Mouse (Mus musculus) thymus, adult 2 months (tissue): ENCODE results near the gene Rnf123. TPM values are rescaled to one million over a fixed set of nuclear protein-coding genes. Genes with fewer than 3 reads are reported as not detected.

Experiments
- DNase-seq: peaks from one replicate; pipeline ENCODE4 v3.0.0; 2021
- H3K27ac ChIP-seq: fragments of 200-500 bp; 2 replicates; pipeline ENCODE4 v1.5.1; 2012; ENCODE audit warnings: low read length, control low read depth; ENCODE audit not compliant: control insufficient read depth, insufficient read depth
- H3K27me3 ChIP-seq: fragments of 200-500 bp; 2 replicates; pipeline ENCODE4 v1.6.1; 2012; ENCODE audit warnings: mild to moderate bottlenecking, low read length, moderate library complexity, mixed read lengths; ENCODE audit not compliant: control insufficient read depth, insufficient read depth
- H3K36me3 ChIP-seq: fragments of 200-500 bp; 2 replicates; pipeline ENCODE4 v1.6.1; 2012; ENCODE audit warnings: mild to moderate bottlenecking, low read length, moderate library complexity; ENCODE audit not compliant: control insufficient read depth, insufficient read depth
- H3K4me1 ChIP-seq: fragments of 200-500 bp; replicated peaks from 2 replicates; pipeline ENCODE4 v1.6.1; 2012; ENCODE audit warnings: low read length; ENCODE audit not compliant: control insufficient read depth, insufficient read depth
- H3K4me3 ChIP-seq: fragments of 200-500 bp; 2 replicates; pipeline ENCODE4 v1.5.1; 2012; ENCODE audit warnings: mild to moderate bottlenecking, low read length, control low read depth, moderate library complexity; ENCODE audit not compliant: control insufficient read depth, insufficient read depth
- CTCF ChIP-seq: fragments of 200-500 bp; IDR thresholded peaks from 2 replicates; pipeline ENCODE4 v1.5.1; 2012; ENCODE audit warnings: mild to moderate bottlenecking, control low read depth, low read length, moderate library complexity, borderline replicate concordance; ENCODE audit not compliant: control insufficient read depth, poor library complexity, insufficient read depth; ENCODE audit errors: extremely low read depth
- POLR2A ChIP-seq: fragments of 200-500 bp; IDR thresholded peaks from 2 replicates; pipeline ENCODE4 v1.6.1; 2012; ENCODE audit warnings: mild to moderate bottlenecking, low read length, control low read depth, moderate library complexity; ENCODE audit not compliant: control insufficient read depth, poor library complexity, insufficient read depth; ENCODE audit errors: extremely low read depth
- WGBS: fragments of 180-500 bp; shearing (Covaris S2); methylation state at CpG from one replicate; pipeline ENCODE4 v1.1.7; 2018; 5-methylcytosine and 5-hydroxymethylcytosine counted together
- polyA plus RNA-seq: library from polyadenylated mRNA; depleted of rRNA; stranded (reverse); fragments of >200 nt; gene quantifications from 2 replicates; pipeline ENCODE4 v1.2.3, GENCODE M21; 2012

Gene Rnf123
- polyA plus RNA-seq, 1 experiment, result 246 TPM

DNA sequence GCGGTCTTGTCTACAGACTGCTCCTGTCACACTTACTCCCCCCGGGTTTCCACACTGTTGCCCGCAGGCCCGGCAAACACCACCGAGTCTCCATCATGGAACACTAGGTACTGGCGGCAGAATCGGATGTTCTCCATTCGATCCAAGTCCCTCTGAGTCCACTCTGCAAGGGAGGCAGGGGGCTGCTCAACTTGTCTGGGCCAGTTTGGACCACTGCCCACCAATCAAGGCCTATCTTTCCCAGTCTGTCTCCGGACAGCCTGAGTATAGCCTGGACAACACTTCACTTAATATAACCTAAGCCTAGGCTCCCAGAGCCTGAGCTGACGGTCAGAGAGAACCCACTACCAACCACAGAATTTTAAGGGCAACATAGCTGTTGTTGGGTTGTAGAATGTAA, 10.4 kb upstream of the Rnf123 start:
- H3K4me3 ChIP-seq, result peak overlapping the region; percentile 97
- H3K4me1 ChIP-seq, result peaks cover 14% of the 10 kb centered on the region
- H3K27ac ChIP-seq, result peak overlapping the region; percentile 73
- peaks cover 11% of the 10 kb centered on the region for H3K36me3 ChIP-seq
- no peak for DNase-seq
- WGBS, result 86% methylated on average over 10 of the region's 10 CpGs
- no peaks in the 10 kb centered on the region for H3K27me3 ChIP-seq
- no peak for TF ChIP-seq POLR2A
- no peak for TF ChIP-seq CTCF

DNA sequence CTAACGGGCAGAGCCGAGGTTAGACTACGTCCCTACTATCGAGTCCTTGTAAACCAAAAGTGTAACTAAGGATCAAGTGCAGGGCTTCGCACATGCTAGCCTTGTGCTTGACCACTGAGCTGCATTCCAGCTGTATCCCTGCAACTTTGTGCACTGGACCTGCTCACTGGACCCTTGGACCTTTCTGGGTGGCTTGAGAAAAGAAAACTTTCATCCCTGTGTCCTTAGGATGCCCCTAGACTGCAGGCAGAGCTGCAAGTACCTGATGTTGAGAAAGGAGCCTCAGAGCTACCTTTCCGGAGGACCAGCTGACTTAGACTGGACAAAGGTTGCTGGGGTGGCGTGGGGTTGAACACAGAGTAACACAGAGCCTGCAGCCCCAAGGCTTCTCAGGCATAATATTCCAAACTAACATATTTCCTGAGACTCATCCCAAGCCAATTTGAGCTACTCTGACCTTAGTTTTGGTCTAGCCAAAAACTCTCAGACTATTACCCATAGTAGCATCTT, 7.5 kb upstream of the Rnf123 start:
- no peak for DNase-seq
- Histone ChIP-seq H3K4me1 (peaks cover 14% of the 10 kb centered on the region), H3K4me3 (no peak overlapping the region), H3K27me3 (no peaks in the 10 kb centered on the region), H3K36me3 (peaks cover 33% of the 10 kb centered on the region), H3K27ac (no peak overlapping the region)
- no peak for TF ChIP-seq CTCF
- no peak for TF ChIP-seq POLR2A
- 97% methylated on average over 7 of the region's 7 CpGs for WGBS

DNA sequence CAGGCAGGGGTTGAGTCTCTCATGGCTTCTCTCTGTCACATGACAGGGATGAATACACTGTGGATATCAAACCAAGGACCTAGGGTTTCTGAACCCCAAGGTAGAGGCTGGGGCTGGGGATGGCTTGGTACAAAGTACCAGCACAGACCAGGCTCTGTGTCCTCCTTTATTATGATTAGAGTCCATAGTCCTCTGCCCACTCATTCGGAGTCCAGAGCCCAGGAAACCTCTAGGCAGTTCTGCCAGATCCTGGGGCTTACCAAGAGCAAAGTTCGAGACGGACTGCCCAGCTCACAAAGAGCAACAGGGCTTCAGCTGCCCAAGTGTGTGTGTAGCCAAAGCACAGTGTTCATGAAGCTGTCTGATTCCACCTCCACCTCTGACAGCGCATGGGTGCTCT, 2.1 kb upstream of the Rnf123 start:
- Histone ChIP-seq H3K27me3 (no peaks in the 10 kb centered on the region), H3K4me3 (no peak overlapping the region), H3K36me3 (peaks cover 35% of the 10 kb centered on the region), H3K4me1 (peaks cover 16% of the 10 kb centered on the region), H3K27ac (no peak overlapping the region)
- DNase-seq, result no peak
- TF ChIP-seq CTCF (no peak), POLR2A (no peak)
- WGBS, result 99% methylated on average over 4 of the region's 4 CpGs

DNA sequence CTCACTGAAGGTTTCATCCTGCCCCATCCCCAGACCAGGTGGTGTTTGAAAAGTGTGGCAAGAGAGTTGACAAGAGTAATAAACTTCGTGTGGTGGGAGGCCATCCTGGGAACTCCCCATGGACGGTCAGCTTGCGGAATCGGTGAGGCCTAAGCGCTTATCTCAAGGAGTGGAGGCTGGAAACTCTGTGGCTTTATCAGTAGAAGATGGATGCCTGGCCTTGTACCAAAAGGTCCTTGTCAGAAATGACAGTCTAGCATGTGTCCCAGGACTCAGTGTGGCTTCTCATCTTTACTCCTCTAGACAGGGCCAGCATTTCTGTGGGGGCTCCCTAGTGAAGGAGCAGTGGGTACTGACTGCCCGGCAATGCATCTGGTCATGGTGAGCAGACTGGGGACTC, 415 bp upstream of the Rnf123 start:
- 93% methylated on average over 6 of the region's 6 CpGs for WGBS
- DNase-seq, result no peak
- Histone ChIP-seq H3K4me3 (no peak overlapping the region), H3K27ac (no peak overlapping the region), H3K4me1 (peaks cover 21% of the 10 kb centered on the region), H3K27me3 (no peaks in the 10 kb centered on the region), H3K36me3 (peaks cover 31% of the 10 kb centered on the region)
- TF ChIP-seq CTCF, result no peak
- TF ChIP-seq POLR2A, result no peak

DNA sequence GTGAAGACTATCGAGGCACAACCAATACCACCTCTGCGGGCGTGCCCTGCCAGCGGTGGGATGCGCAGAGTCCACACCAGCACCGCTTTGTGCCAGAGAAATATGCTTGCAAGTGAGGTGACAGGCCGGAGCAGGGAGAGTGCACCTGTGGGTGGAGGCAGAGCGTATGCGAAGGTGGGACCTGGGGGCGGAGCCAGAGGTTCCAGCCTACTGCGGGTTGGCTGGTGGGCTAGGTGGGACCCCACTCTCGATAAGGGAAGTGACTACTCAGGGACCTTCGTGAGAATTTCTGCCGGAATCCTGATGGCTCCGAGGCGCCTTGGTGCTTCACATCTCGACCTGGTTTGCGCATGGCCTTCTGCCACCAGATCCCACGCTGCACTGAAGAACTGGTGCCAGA, 597 bp downstream of the Rnf123 start:
- DNase-seq, result no peak
- H3K4me3 ChIP-seq, result peak overlapping the region; percentile 7; the same call in 1 of the 2 replicates
- H3K27ac ChIP-seq, result no peak overlapping the region
- WGBS, result 27% methylated on average over 19 of the region's 19 CpGs
- peaks cover 29% of the 10 kb centered on the region for H3K4me1 ChIP-seq
- H3K36me3 ChIP-seq, result peaks cover 21% of the 10 kb centered on the region
- no peaks in the 10 kb centered on the region for H3K27me3 ChIP-seq
- no peak for TF ChIP-seq CTCF
- TF ChIP-seq POLR2A, result no peak

DNA sequence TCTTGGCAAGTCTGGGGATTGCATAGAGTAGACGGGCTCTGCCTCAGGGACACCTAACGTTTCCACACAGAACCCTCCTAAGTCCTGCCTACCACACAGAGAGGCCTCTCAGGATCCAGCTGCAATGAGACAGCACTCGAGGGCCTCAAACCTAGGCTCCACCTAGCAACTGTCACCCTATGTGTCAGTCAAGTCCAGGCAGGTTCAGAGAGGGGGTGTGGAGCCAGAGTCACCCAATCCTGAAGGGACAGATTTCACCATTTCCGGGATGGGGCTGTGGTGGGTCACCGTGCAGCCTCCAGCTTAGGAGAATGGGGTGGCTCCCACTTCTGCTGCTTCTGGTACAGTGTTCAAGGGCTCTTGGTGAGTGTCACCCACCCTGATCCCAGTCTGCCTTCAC, 3.0 kb downstream of the Rnf123 start, which contains the start of gene Mst1:
TSS of gene Mst1 (plus strand) at position 269 of the 400 bp plus-strand sequence.
- H3K27me3 ChIP-seq, result no peaks in the 10 kb centered on the region
- peak within 1 kb of the TSS; percentile 78 for H3K4me3 ChIP-seq
- peaks cover 4% of the 10 kb centered on the region; the same call in 1 of the 2 replicates for H3K36me3 ChIP-seq
- no peak within 1 kb of the TSS for H3K27ac ChIP-seq
- no peak for TF ChIP-seq POLR2A
- no peak for TF ChIP-seq CTCF
- WGBS, result 81% methylated on average over 5 of the region's 5 CpGs
- DNase-seq, result no peak
- H3K4me1 ChIP-seq, result peaks cover 29% of the 10 kb centered on the region
